Comparison of ENCODE assay signal across 10 mouse cellular contexts in the genomic region with DNA sequence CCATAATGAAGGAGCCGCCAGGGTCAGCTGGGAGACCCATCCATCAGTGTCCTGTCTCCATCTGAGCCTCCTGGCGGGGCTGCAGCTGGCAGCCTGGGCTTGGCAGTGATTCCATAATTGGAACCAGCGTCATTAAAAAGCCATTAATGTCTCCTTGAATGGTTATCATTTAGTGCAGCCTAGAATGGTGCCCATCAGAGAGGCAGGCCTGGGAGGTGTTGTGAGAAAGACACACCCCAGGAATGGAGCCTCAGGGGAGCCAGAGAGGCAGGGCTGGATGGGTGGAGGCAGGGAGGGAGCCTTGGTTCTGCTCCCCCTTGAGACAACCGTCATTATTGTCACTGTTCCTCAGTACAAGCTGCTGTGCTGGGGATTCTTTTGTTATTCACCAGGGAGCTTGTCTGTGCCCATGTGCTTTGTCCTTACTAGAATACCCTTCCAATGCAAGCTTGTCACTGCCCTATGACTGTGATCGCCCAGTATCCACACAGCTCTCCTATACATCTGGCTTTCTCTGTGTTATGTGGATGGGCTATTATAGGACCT.
DNase-seq lines count a peak whose midpoint lies in the region; ATAC-seq and TF ChIP-seq lines count a peak whose summit lies in the region.
"Had no signal": no experiment of that assay in that cellular context is flagged by ENCODE, and none has a peak within 500 bp of the region (broad histone marks: within the 10 kb centered on the region; RNA-seq: fewer than 3 reads in every experiment).

No protein-coding gene starts in this region.

- H3K27ac ChIP-seq in forebrain, embryonic 16.5 days (ENCODE audit: low read length), result peak overlapping the region; percentile 48; the same call in 1 of the 2 replicates
- no peak overlapping the region for H3K27ac ChIP-seq in midbrain, postnatal 0 days (ENCODE audit: low read depth, low read length)

- peak; percentile 39 for ATAC-seq in forebrain, embryonic 16.5 days
- no peak for ATAC-seq in midbrain, postnatal 0 days (ENCODE audit: low FRiP score)
- ATAC-seq in inflammation-experienced regulatory T-cells, adult 6 months, result no peak
- ATAC-seq: lung, postnatal 0 days had no signal

- intact Hi-C loops in gastrocnemius, postnatal 14 days (cut with DNase I; ENCODE audit: low total_unique reads), result no loop called here

- peak overlapping the region; percentile 4; the same call in 1 of the 2 replicates for H3K9ac ChIP-seq in forebrain, embryonic 16.5 days (replicated peaks; ENCODE audit: low read depth, low read length)
- H3K9ac ChIP-seq in midbrain, postnatal 0 days (replicated peaks; ENCODE audit: low read length, poor library complexity, severe bottlenecking), result no peak overlapping the region

- WGBS in forebrain, embryonic 16.5 days, result 21% methylated on average over 5 of the region's 5 CpGs
- 34% methylated on average over 5 of the region's 5 CpGs for WGBS in midbrain, postnatal 0 days

- no peaks in the 10 kb centered on the region for H3K9me3 ChIP-seq in forebrain, embryonic 16.5 days (ENCODE audit: control insufficient read depth, low read length)
- H3K9me3 ChIP-seq in midbrain, postnatal 0 days (ENCODE audit: low read length), result no peaks in the 10 kb centered on the region

- H3K4me3 ChIP-seq in forebrain, embryonic 16.5 days (replicated peaks; ENCODE audit: low read length), result no peak overlapping the region
- no peak overlapping the region for H3K4me3 ChIP-seq in midbrain, postnatal 0 days (ENCODE audit: low read depth, low read length)

- DNase-seq in gastrocnemius, postnatal 25 days, result peak; percentile 27
- DNase-seq in gastrocnemius, postnatal 14 days, result no peak
- peak; percentile 51 for DNase-seq in embryo, embryonic 11 days
- peak; percentile 70 for DNase-seq in midbrain, postnatal 0 days (ENCODE audit: low spot score)
- no peak for DNase-seq in yolk sac, embryonic 10.5 days (ENCODE audit: low spot score)
- no peak for DNase-seq in ovary, postnatal 14 days (ENCODE audit: low spot score)
- DNase-seq: kidney, postnatal 14 days had no signal

- no peaks in the 10 kb centered on the region for H3K36me3 ChIP-seq in forebrain, embryonic 16.5 days (ENCODE audit: control insufficient read depth, insufficient read depth)
- peaks cover 8% of the 10 kb centered on the region; the same call in 1 of the 2 replicates for H3K36me3 ChIP-seq in midbrain, postnatal 0 days (ENCODE audit: insufficient read depth, low read length)

- no peaks in the 10 kb centered on the region for H3K27me3 ChIP-seq in forebrain, embryonic 16.5 days (replicated peaks; ENCODE audit: control insufficient read depth, insufficient read depth, low read length)
- H3K27me3 ChIP-seq in midbrain, postnatal 0 days (ENCODE audit: insufficient read depth, low read length), result no peaks in the 10 kb centered on the region

- peaks cover 28% of the 10 kb centered on the region for H3K4me1 ChIP-seq in forebrain, embryonic 16.5 days (replicated peaks; ENCODE audit: control insufficient read depth, insufficient read depth, low read length)
- H3K4me1 ChIP-seq in midbrain, postnatal 0 days (ENCODE audit: insufficient read depth, low read length), result peaks cover 20% of the 10 kb centered on the region; the same call in 1 of the 2 replicates

- no peak for TF ChIP-seq CTCF in midbrain, postnatal 0 days (IDR thresholded peaks at IDR 0.05)

- no peak overlapping the region for H3K4me2 ChIP-seq in forebrain, embryonic 16.5 days (ENCODE audit: low read length)
- no peak overlapping the region for H3K4me2 ChIP-seq in midbrain, postnatal 0 days (ENCODE audit: low read depth, low read length, poor library complexity, severe bottlenecking)

Comparison
In these comparisons a context has a peak if more than half of its experiments do, and no peak if none do; other contexts are left out.
1. DNase-seq: peak in gastrocnemius, postnatal 25 days (single experiment), embryo, embryonic 11 days (single experiment) and midbrain, postnatal 0 days (single experiment); none in gastrocnemius, postnatal 14 days (single experiment), yolk sac, embryonic 10.5 days (single experiment) and ovary, postnatal 14 days (single experiment).